Comparison of ENCODE assay signal across 31 mouse cellular contexts in the genomic region with DNA sequence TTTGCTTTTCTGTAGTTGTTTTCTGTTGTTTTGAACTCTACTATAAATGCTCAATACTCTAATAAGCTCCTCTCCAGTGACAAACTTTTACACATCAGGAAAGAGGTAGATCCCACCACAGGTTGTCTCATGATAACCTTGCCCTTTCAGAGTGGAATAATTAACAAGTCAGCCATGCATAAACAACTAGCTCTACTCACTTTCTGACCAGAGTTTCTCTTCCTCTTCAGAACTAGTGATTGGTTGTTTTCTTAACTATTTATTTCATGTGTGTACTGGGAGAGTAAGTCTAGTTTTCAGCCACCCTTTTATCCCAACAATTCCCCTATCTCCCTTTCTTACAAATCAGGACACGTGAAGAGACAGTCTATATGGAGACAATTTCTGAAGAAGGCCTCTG.
"Had no signal": no experiment of that assay in that cellular context is flagged by ENCODE, and none has a peak within 500 bp of the region (broad histone marks: within the 10 kb centered on the region; RNA-seq: fewer than 3 reads in every experiment).

No protein-coding gene starts in this region.

- H3K36me3 ChIP-seq: limb, embryonic 10.5 days; limb, embryonic 12.5 days; limb, embryonic 13.5 days; limb, embryonic 15.5 days; liver, embryonic 12.5 days; liver, embryonic 13.5 days; liver, embryonic 15.5 days; lung, embryonic 15.5 days; midbrain, embryonic 10.5 days; midbrain, embryonic 12.5 days; midbrain, embryonic 13.5 days; midbrain, embryonic 15.5 days had no signal

- H3K27me3 ChIP-seq: limb, embryonic 12.5 days; limb, embryonic 13.5 days; limb, embryonic 15.5 days; liver, embryonic 12.5 days; liver, embryonic 13.5 days; liver, embryonic 15.5 days; lung, embryonic 15.5 days; megakaryocyte, embryonic 14.5 days; midbrain, embryonic 12.5 days; midbrain, embryonic 13.5 days; midbrain, embryonic 15.5 days had no signal

- H3K9ac ChIP-seq: limb, embryonic 12.5 days; limb, embryonic 13.5 days; limb, embryonic 15.5 days; liver, embryonic 12.5 days; liver, embryonic 13.5 days; liver, embryonic 14.5 days; liver, embryonic 15.5 days; liver, postnatal 0 days; lung, embryonic 14.5 days; lung, embryonic 15.5 days; midbrain, embryonic 12.5 days; midbrain, embryonic 13.5 days; midbrain, embryonic 15.5 days had no signal

- H3K9me3 ChIP-seq: limb, embryonic 10.5 days; limb, embryonic 15.5 days; liver, embryonic 12.5 days; liver, embryonic 13.5 days; liver, embryonic 15.5 days; lung, embryonic 15.5 days; midbrain, embryonic 12.5 days; midbrain, embryonic 13.5 days; midbrain, embryonic 15.5 days had no signal

- DNase-seq: left cerebral cortex, postnatal 4 days; liver; liver, embryonic 13.5 days; liver, postnatal 0 days; lung, adult 18-20 months; lung, adult 2 months; lung, embryonic 14.5 days; lung, postnatal 10 days; lung, postnatal 14 days; lung, postnatal 36 days; lung, postnatal 4 days; midbrain, embryonic 14.5 days had no signal

- H3K4me3 ChIP-seq: limb, embryonic 10.5 days; limb, embryonic 12.5 days; limb, embryonic 13.5 days; limb, embryonic 15.5 days; liver, embryonic 12.5 days; liver, embryonic 13.5 days; liver, embryonic 15.5 days; lung, embryonic 15.5 days; megakaryocyte, embryonic 14.5 days; midbrain, embryonic 10.5 days; midbrain, embryonic 12.5 days; midbrain, embryonic 13.5 days; midbrain, embryonic 15.5 days; myocyte had no signal

- H3K4me2 ChIP-seq: limb, embryonic 12.5 days; limb, embryonic 13.5 days; limb, embryonic 15.5 days; liver, embryonic 11.5 days; liver, embryonic 12.5 days; liver, embryonic 13.5 days; liver, embryonic 15.5 days; lung, embryonic 14.5 days; lung, embryonic 15.5 days; midbrain, embryonic 11.5 days; midbrain, embryonic 12.5 days; midbrain, embryonic 13.5 days; midbrain, embryonic 15.5 days had no signal

- H3K4me1 ChIP-seq: limb, embryonic 10.5 days; limb, embryonic 12.5 days; limb, embryonic 13.5 days; limb, embryonic 15.5 days; liver, embryonic 12.5 days; liver, embryonic 13.5 days; liver, embryonic 15.5 days; lung, embryonic 15.5 days; megakaryocyte, embryonic 14.5 days; midbrain, embryonic 10.5 days; midbrain, embryonic 12.5 days; midbrain, embryonic 13.5 days; midbrain, embryonic 15.5 days had no signal

- H3K27ac ChIP-seq: limb, embryonic 10.5 days; limb, embryonic 12.5 days; limb, embryonic 13.5 days; limb, embryonic 15.5 days; liver, embryonic 12.5 days; liver, embryonic 13.5 days; liver, embryonic 14.5 days; liver, embryonic 15.5 days; lung, embryonic 15.5 days; macrophage; midbrain, embryonic 10.5 days; midbrain, embryonic 12.5 days; midbrain, embryonic 13.5 days; midbrain, embryonic 15.5 days had no signal

- ATAC-seq: liver, embryonic 12.5 days; liver, postnatal 0 days; lung, postnatal 0 days; midbrain, embryonic 13.5 days; midbrain, embryonic 15.5 days; midbrain, embryonic 16.5 days had no signal
